Mouse (Mus musculus) T-helper 17 cell (primary cell): ENCODE data around the gene Wfdc8.

Experiments
- in situ Hi-C, 2 experiments: fragments of 300-600 bp; cut with MboI, MseI; formaldehyde crosslinking; loops; 1 replicate in 1 of 2; 2 replicates in 1 of 2; pipeline ENCODE4 v1.15.1; 2025; ENCODE audit warnings: high pct_unique_total_duplicates in 2 of 2

Wfdc8 gene

DNA sequence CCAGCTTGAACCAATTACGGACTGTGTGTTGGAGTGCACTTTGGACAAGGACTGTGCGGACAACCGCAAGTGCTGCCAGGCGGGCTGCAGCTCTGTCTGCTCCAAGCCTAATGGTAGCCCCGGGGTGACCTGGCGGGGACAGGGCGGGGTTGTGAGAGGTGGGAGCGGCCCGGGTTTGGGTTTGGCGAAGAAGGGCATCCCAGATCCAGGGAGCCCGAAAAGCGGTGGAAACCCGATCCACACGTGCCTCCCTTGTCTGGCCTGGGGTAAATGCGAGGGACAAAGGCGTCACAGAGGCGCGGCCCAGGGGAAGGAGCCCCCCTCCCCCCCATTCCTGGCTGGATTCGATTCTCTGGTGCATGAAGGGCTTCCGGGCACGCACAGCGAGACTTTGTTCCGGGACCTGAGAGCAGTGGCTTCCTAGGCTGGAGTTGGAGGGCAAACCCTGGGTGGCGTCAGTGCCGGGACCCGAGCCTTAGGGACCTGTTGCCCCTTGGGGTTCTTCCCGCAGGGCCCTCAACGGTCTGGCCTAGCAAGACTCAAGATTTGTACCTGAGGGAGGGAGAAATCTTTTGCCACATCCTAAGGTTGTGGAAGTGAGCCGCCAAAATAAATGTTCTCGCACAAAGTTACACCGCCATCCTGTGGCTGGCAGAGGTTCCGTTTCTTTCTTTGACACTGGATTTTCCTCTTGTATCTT lies 49.9 kb downstream of the Wfdc8 start:
- in situ Hi-C loops, result no loop called here

DNA sequence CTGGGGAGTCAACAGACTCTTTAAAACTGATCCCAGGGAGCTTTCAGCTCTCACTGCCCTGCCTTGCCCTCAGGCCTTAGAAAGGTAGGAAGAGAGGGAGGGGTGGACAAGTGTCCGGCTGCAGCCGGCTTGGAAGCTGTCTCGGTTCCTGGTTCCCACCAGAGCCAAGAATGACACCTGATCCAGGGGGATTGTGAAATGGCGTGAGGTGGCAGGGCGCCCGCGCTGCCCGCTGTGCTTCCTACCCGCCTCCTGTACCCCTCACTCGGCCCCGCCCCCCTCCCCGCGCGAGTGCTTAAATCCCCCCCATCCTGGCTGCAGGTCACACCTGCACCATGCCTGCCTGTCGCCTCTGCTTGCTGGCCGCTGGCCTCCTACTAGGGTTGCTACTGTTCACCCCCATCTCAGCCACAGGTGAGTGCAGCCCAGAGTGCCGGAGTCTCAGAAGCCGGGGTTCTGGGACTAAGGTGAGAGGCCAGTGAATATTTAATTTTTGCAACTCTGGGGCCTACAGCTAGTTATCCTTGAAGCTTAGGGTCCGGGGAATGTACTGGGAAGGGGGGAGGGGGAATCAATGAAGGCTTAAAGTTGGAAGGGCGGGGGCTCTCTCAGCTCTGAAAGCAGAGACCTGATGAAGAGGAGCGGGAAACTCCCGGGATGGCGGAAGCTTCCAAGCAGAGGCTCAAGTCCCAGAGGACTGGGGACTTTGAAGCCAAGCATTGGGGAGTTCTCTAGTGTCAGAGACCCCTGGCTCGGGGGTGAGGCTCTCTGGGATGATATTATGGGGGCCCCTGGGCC lies 50.8 kb downstream of the Wfdc8 start, which contains the start of gene Wfdc2:
Wfdc2 (plus strand) TSS at position 23 of the 798 bp plus-strand sequence.
- in situ Hi-C loops, result no loop called here

DNA sequence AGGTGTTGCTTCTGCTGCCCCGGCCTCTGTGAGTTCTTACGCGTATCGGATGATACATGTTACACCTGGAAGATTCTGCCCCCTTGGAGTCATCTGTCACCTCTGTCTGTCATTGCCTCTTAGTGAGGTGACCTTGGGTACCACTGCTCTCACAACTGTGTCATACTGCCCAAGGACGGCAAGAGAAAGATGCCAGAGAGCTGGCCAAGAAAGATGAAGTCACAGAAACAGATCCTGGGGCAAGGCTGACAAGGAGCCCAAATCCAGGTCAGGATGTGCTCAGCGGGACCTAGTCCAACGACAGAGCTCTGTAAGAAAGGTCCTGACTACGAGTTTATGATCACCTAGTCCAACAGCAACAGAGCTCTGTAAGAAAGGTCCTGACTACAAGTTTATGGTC lies 53.3 kb downstream of the Wfdc8 start:
- in situ Hi-C loops, result no loop called here

DNA sequence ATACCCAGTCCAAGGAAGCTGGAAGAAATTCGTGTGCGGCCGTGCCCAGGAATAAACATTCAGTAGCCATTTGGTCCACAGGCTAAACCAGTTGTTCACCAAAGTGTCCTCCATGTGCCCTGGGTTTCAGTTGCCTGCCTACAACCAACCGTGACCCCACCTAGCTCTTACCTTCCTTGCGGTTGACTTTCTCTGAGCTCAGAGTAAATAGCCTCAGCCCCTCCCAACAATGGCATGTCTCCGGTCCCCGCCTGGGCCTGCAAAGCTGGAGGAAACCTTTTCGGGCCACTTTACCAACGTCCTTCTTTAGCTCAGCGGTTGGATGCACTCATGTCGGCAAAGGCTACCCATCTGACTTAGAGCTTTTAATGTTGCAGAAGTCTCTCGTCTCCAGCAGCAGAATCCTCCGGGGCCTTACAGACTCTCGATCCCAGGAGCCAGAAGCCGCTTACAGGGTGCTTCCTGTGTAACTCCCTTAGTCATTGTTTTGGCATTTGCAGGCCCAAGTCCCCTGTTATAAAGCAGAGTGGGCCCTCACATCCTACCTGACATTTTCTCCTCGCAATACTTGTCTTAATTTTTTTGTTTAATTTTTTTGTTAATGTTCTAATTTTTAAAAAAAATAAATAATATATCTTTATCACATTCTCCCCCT lies 54.3 kb downstream of the Wfdc8 start:
- in situ Hi-C loops, result no loop called here

GRCm38 (mm10) chr2:164558426-164558825 lies 55.0 kb downstream of the Wfdc8 start:
- in situ Hi-C loops, result no loop called here

DNA sequence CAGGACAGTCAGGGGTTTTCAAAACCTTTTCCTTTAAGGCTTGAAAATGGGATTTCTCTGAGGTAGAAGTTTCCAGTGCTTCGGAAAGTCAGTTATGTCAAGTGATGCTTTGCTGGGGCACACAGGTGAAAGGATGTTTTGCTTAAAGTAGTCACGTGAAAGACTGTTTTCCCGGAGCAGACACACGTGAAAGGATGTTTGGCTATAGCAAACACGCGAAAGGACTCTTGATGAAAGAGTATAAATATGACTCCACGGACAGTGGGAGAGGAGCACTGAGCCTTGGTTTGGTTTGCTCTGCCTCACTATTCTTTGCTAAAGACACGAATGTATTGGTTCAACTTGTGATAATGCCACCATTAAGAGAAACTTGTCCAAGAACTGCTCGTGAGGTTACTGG lies 61.9 kb downstream of the Wfdc8 start:
- in situ Hi-C loops, result no loop called here

- in situ Hi-C loops, result no loop called here
Observed at GRCm38 (mm10) chr2:164550895-164551269, 62.5 kb downstream of the Wfdc8 start.

GRCm38 (mm10) chr2:164549963-164550894 lies 63.2 kb downstream of the Wfdc8 start:
- in situ Hi-C loops, result no loop called here

GRCm38 (mm10) chr2:164549338-164549737 lies 64.1 kb downstream of the Wfdc8 start:
- in situ Hi-C loops, result no loop called here
